Mouse (Mus musculus) lung, embryonic 14.5 days (tissue): ENCODE measurements around the gene Mapk10. TPM values are rescaled to one million over a fixed set of nuclear protein-coding genes. Genes with fewer than 3 reads are reported as not detected.

ENCODE experiments used
- ATAC-seq: fragments of 200-750 bp; cut with Nextera tagmentation; 2 replicates; pipeline ENCODE4 v1.8.0; 2017; ENCODE audit warnings: mild to moderate bottlenecking, moderate TSS enrichment, moderate library complexity; ENCODE audit not compliant: insufficient read depth
- DNase-seq: peaks from one replicate; pipeline ENCODE4 v3.0.0-alpha.2; 2015
- H3K27ac ChIP-seq: fragments of 300-500 bp; sonication (generic); 2 replicates; pipeline ENCODE4 v1.5.1; 2014; ENCODE audit warnings: low read depth, mild to moderate bottlenecking, moderate library complexity
- H3K27me3 ChIP-seq: fragments of 300-500 bp; sonication (generic); 2 replicates; pipeline ENCODE4 v1.6.1; 2014; ENCODE audit warnings: low read length, control low read depth; ENCODE audit not compliant: insufficient read depth
- H3K36me3 ChIP-seq: fragments of 300-500 bp; sonication (generic); 2 replicates; pipeline ENCODE4 v1.6.1; 2014; ENCODE audit warnings: control low read depth; ENCODE audit not compliant: insufficient read depth
- H3K4me1 ChIP-seq: fragments of 300-500 bp; sonication (generic); 2 replicates; pipeline ENCODE4 v1.6.1; 2014; ENCODE audit warnings: antibody characterized with exemption, control low read depth; ENCODE audit not compliant: insufficient read depth
- H3K4me2 ChIP-seq: fragments of 300-500 bp; sonication (generic); 2 replicates; pipeline ENCODE4 v1.6.1; 2014; ENCODE audit warnings: mild to moderate bottlenecking
- H3K4me3 ChIP-seq: fragments of 300-500 bp; sonication (generic); 2 replicates; pipeline ENCODE4 v1.5.1; 2014; ENCODE audit warnings: low read depth, low read length
- H3K9ac ChIP-seq: fragments of 300-500 bp; sonication (generic); 2 replicates; pipeline ENCODE4 v1.6.1; 2014
- H3K9me3 ChIP-seq: fragments of 300-500 bp; sonication (generic); 2 replicates; pipeline ENCODE4 v1.6.1; 2016; ENCODE audit warnings: low read depth, low read length, control low read depth
- CTCF ChIP-seq: IDR thresholded peaks from 2 replicates; pipeline ENCODE4 v1.5.1; 2016; ENCODE audit warnings: antibody characterized with exemption, low read depth
- WGBS: fragments of 180-500 bp; shearing (Covaris S2); extraction: QIAGEN DNeasy Blood & Tissue Kit; methylation state at CpG from one replicate; pipeline ENCODE4 v1.1.7; 2014; 5-methylcytosine and 5-hydroxymethylcytosine counted together
- polyA plus RNA-seq: library from polyadenylated mRNA; unstranded; fragments of >200 nt; fragmentation: Nextera tagmentation; extraction: Ambion mirVana; gene quantifications from 2 replicates; pipeline ENCODE4 v1.2.1, GENCODE M21; 2014

Mapk10 gene
- polyA plus RNA-seq, 1 experiment from 2014 or later = 0.66 TPM

GRCm38 (mm10) chr5:102901176-102901575, 310.0 kb downstream of the Mapk10 start:
- DNase-seq = no peak
- no peaks in the 10 kb centered on the region for H3K9me3 ChIP-seq
- no peak overlapping the region for H3K9ac ChIP-seq
- no peak for TF ChIP-seq CTCF
- no peak overlapping the region for H3K4me3 ChIP-seq
- H3K36me3 ChIP-seq = no peaks in the 10 kb centered on the region
- no peak for ATAC-seq
- H3K4me2 ChIP-seq = no peak overlapping the region
- WGBS = 83% methylated on average over 5 of the region's 5 CpGs
- H3K27ac ChIP-seq = no peak overlapping the region
- H3K4me1 ChIP-seq = no peaks in the 10 kb centered on the region
- no peaks in the 10 kb centered on the region for H3K27me3 ChIP-seq

- whole genome bisulfite sequencing = 75% methylated on average over 6 of the region's 6 CpGs
- no peak for TF ChIP-seq CTCF
- Histone ChIP-seq H3K4me1 (no peaks in the 10 kb centered on the region), H3K36me3 (no peaks in the 10 kb centered on the region), H3K4me3 (no peak overlapping the region), H3K27me3 (no peaks in the 10 kb centered on the region), H3K4me2 (no peak overlapping the region), H3K27ac (no peak overlapping the region), H3K9me3 (no peaks in the 10 kb centered on the region), H3K9ac (no peak overlapping the region)
- ATAC-seq (no peak), DNase-seq (no peak)
Observed at GRCm38 (mm10) chr5:102899680-102900215, 311.4 kb downstream of the Mapk10 start.

GRCm38 (mm10) chr5:102898301-102898700, 312.8 kb downstream of the Mapk10 start:
- H3K4me3 ChIP-seq = no peak overlapping the region
- DNase-seq (no peak), ATAC-seq (no peak)
- H3K27me3 ChIP-seq = no peaks in the 10 kb centered on the region
- 90% methylated on average over 4 of the region's 4 CpGs for WGBS
- H3K36me3 ChIP-seq = 0 out of 2 replicates have a peak, but pooled peaks cover 5% of the 10 kb centered on the region
- no peak overlapping the region for H3K9ac ChIP-seq
- H3K27ac ChIP-seq = no peak overlapping the region
- H3K9me3 ChIP-seq = no peaks in the 10 kb centered on the region
- H3K4me2 ChIP-seq = no peak overlapping the region
- no peak for TF ChIP-seq CTCF
- H3K4me1 ChIP-seq = no peaks in the 10 kb centered on the region

- DNase-seq (no peak), ATAC-seq (no peak)
Observed at GRCm38 (mm10) chr5:102892226-102892625, 318.9 kb downstream of the Mapk10 start.

GRCm38 (mm10) chr5:102889163-102889488, 322.0 kb downstream of the Mapk10 start:
- no peak for DNase-seq

More at GRCm38 (mm10) chr5:102892226-102892625, 318.9 kb downstream of the Mapk10 start:
- H3K27me3 ChIP-seq = no peaks in the 10 kb centered on the region
- no peak overlapping the region for H3K4me3 ChIP-seq
- no peaks in the 10 kb centered on the region for H3K9me3 ChIP-seq
- WGBS = 89% methylated on average over 11 of the region's 11 CpGs
- H3K36me3 ChIP-seq = peaks cover 18% of the 10 kb centered on the region; the same call in 1 of the 2 replicates
- no peak overlapping the region for H3K27ac ChIP-seq
- no peaks in the 10 kb centered on the region for H3K4me1 ChIP-seq
- no peak overlapping the region for H3K4me2 ChIP-seq
- H3K9ac ChIP-seq = no peak overlapping the region
- TF ChIP-seq CTCF = no peak

GRCm38 (mm10) chr5:102888482-102889162, 322.5 kb downstream of the Mapk10 start:
- no peaks in the 10 kb centered on the region for H3K4me1 ChIP-seq
- H3K4me3 ChIP-seq = no peak overlapping the region
- no peaks in the 10 kb centered on the region for H3K9me3 ChIP-seq
- ATAC-seq (no peak), DNase-seq (no peak)
- no peak overlapping the region for H3K4me2 ChIP-seq
- no peak for TF ChIP-seq CTCF
- WGBS = 78% methylated on average over 14 of the region's 14 CpGs
- no peaks in the 10 kb centered on the region for H3K27me3 ChIP-seq
- H3K9ac ChIP-seq = no peak overlapping the region
- H3K36me3 ChIP-seq = peaks cover 13% of the 10 kb centered on the region; the same call in 1 of the 2 replicates
- H3K27ac ChIP-seq = no peak overlapping the region

More at GRCm38 (mm10) chr5:102889163-102889488, 322.0 kb downstream of the Mapk10 start:
- Histone ChIP-seq H3K9ac (no peak overlapping the region), H3K4me3 (no peak overlapping the region), H3K27ac (no peak overlapping the region), H3K9me3 (no peaks in the 10 kb centered on the region), H3K4me1 (no peaks in the 10 kb centered on the region), H3K36me3 (peaks cover 14% of the 10 kb centered on the region; the same call in 1 of the 2 replicates), H3K4me2 (no peak overlapping the region), H3K27me3 (no peaks in the 10 kb centered on the region)
- TF ChIP-seq CTCF = no peak
- no peak for ATAC-seq
- WGBS = 79% methylated on average over 2 of the region's 2 CpGs

GRCm38 (mm10) chr5:102875628-102876027, 335.5 kb downstream of the Mapk10 start:
- no peaks in the 10 kb centered on the region for H3K27me3 ChIP-seq
- H3K27ac ChIP-seq = no peak overlapping the region
- H3K4me3 ChIP-seq = no peak overlapping the region
- no peak for TF ChIP-seq CTCF
- no peaks in the 10 kb centered on the region for H3K9me3 ChIP-seq
- no peak overlapping the region for H3K4me2 ChIP-seq
- H3K36me3 ChIP-seq = peaks cover 3% of the 10 kb centered on the region; the same call in 1 of the 2 replicates
- ATAC-seq (no peak), DNase-seq (no peak)
- H3K4me1 ChIP-seq = no peaks in the 10 kb centered on the region
- no peak overlapping the region for H3K9ac ChIP-seq
- 60% methylated on average over 16 of the region's 16 CpGs for WGBS
